Mouse (Mus musculus): ENCODE measurements at regions not wholly inside any gene's neighbourhood (a gene's known extent, or its start where the extent isn't known, plus 50 kb on each side); places are given as distances from the start of the nearest gene placed in this dataset.
"Not testable (repeated sequence)": the region's sequence is repeated elsewhere in the genome, so short reads cannot be mapped to it uniquely, and the experiment has no call there.

GRCm38 (mm10) chr10:69045275-69045674, 106.0 kb upstream of the Rhobtb1 start:
- no peaks in the 10 kb centered on the region for H3K27me3 ChIP-seq (ENCODE audit: control insufficient read depth, insufficient read depth, low read length)
- H3K4me2 ChIP-seq (replicated peaks; ENCODE audit: low read depth, low read length): no peak overlapping the region
- H3K9ac ChIP-seq (ENCODE audit: low read depth, low read length): no peak overlapping the region
- 61% methylated on average over 14 of the region's 14 CpGs for WGBS
- ATAC-seq (ENCODE audit: low FRiP score) (no peak), DNase-seq (ENCODE audit: low spot score) (no peak)
- H3K4me1 ChIP-seq (replicated peaks; ENCODE audit: control insufficient read depth, insufficient read depth, low read length): no peaks in the 10 kb centered on the region
- no peak overlapping the region for H3K4me3 ChIP-seq (ENCODE audit: low read depth, low read length)
- no peaks in the 10 kb centered on the region for H3K9me3 ChIP-seq (ENCODE audit: control insufficient read depth, low read length)
- H3K36me3 ChIP-seq (ENCODE audit: control insufficient read depth, insufficient read depth, low read length): no peaks in the 10 kb centered on the region
- no peak overlapping the region for H3K27ac ChIP-seq (ENCODE audit: low read depth, low read length)

GRCm38 (mm10) chr10:69046008-69046555, 105.2 kb upstream of the Rhobtb1 start:
- WGBS: 50% methylated on average over 10 of the region's 10 CpGs
- Histone ChIP-seq H3K9ac (ENCODE audit: low read depth, low read length) (no peak overlapping the region), H3K36me3 (ENCODE audit: control insufficient read depth, insufficient read depth, low read length) (no peaks in the 10 kb centered on the region), H3K4me1 (replicated peaks; ENCODE audit: control insufficient read depth, insufficient read depth, low read length) (no peaks in the 10 kb centered on the region), H3K4me2 (replicated peaks; ENCODE audit: low read depth, low read length) (no peak overlapping the region), H3K4me3 (ENCODE audit: low read depth, low read length) (no peak overlapping the region), H3K27ac (ENCODE audit: low read depth, low read length) (no peak overlapping the region), H3K9me3 (ENCODE audit: control insufficient read depth, low read length) (no peaks in the 10 kb centered on the region), H3K27me3 (ENCODE audit: control insufficient read depth, insufficient read depth, low read length) (no peaks in the 10 kb centered on the region)
- ATAC-seq (ENCODE audit: low FRiP score) (no peak), DNase-seq (ENCODE audit: low spot score) (no peak)

GRCm38 (mm10) chr10:69078008-69078407, 73.2 kb upstream of the Rhobtb1 start:
- Histone ChIP-seq H3K27ac (ENCODE audit: low read depth, low read length) (no peak overlapping the region), H3K36me3 (ENCODE audit: control insufficient read depth, insufficient read depth, low read length) (no peaks in the 10 kb centered on the region), H3K9ac (ENCODE audit: low read depth, low read length) (no peak overlapping the region), H3K4me3 (ENCODE audit: low read depth, low read length) (no peak overlapping the region), H3K4me1 (replicated peaks; ENCODE audit: control insufficient read depth, insufficient read depth, low read length) (no peaks in the 10 kb centered on the region), H3K4me2 (replicated peaks; ENCODE audit: low read depth, low read length) (no peak overlapping the region), H3K27me3 (ENCODE audit: control insufficient read depth, insufficient read depth, low read length) (no peaks in the 10 kb centered on the region), H3K9me3 (ENCODE audit: control insufficient read depth, low read length) (no peaks in the 10 kb centered on the region)
- 72% methylated on average over 11 of the region's 11 CpGs for WGBS
- no peak for DNase-seq (ENCODE audit: low spot score)
- ATAC-seq (ENCODE audit: low FRiP score): no peak

- H3K27me3 ChIP-seq (ENCODE audit: control insufficient read depth, insufficient read depth, low read length): no peaks in the 10 kb centered on the region
- no peak for ATAC-seq (ENCODE audit: low FRiP score)
- no peak overlapping the region for H3K9ac ChIP-seq (ENCODE audit: low read depth, low read length)
- H3K27ac ChIP-seq (ENCODE audit: low read depth, low read length): no peak overlapping the region
- no peaks in the 10 kb centered on the region for H3K9me3 ChIP-seq (ENCODE audit: control insufficient read depth, low read length)
- H3K4me2 ChIP-seq (replicated peaks; ENCODE audit: low read depth, low read length): no peak overlapping the region
- DNase-seq (ENCODE audit: low spot score): no peak
- H3K4me3 ChIP-seq (ENCODE audit: low read depth, low read length): no peak overlapping the region
- H3K36me3 ChIP-seq (ENCODE audit: control insufficient read depth, insufficient read depth, low read length): no peaks in the 10 kb centered on the region
- no peaks in the 10 kb centered on the region for H3K4me1 ChIP-seq (replicated peaks; ENCODE audit: control insufficient read depth, insufficient read depth, low read length)
- 70% methylated on average over 1 of the region's 1 CpGs for WGBS
Measured at GRCm38 (mm10) chr10:69086184-69086583, 65.0 kb upstream of the Rhobtb1 start.

GRCm38 (mm10) chr10:69091872-69092271, 59.4 kb upstream of the Rhobtb1 start:
- ATAC-seq (ENCODE audit: low FRiP score): no peak
- no peak overlapping the region for H3K27ac ChIP-seq (ENCODE audit: low read depth, low read length)
- no peak for DNase-seq (ENCODE audit: low spot score)
- H3K9me3 ChIP-seq (ENCODE audit: control insufficient read depth, low read length): no peaks in the 10 kb centered on the region
- no peak overlapping the region for H3K9ac ChIP-seq (ENCODE audit: low read depth, low read length)
- no peaks in the 10 kb centered on the region for H3K4me1 ChIP-seq (replicated peaks; ENCODE audit: control insufficient read depth, insufficient read depth, low read length)
- no peaks in the 10 kb centered on the region for H3K36me3 ChIP-seq (ENCODE audit: control insufficient read depth, insufficient read depth, low read length)
- no peaks in the 10 kb centered on the region for H3K27me3 ChIP-seq (ENCODE audit: control insufficient read depth, insufficient read depth, low read length)
- no peak overlapping the region for H3K4me2 ChIP-seq (replicated peaks; ENCODE audit: low read depth, low read length)
- H3K4me3 ChIP-seq (ENCODE audit: low read depth, low read length): no peak overlapping the region
- WGBS: 66% methylated on average over 3 of the region's 3 CpGs

GRCm38 (mm10) chr10:69100021-69100420, 51.2 kb upstream of the Rhobtb1 start:
- H3K9me3 ChIP-seq (ENCODE audit: control insufficient read depth, low read length): no peaks in the 10 kb centered on the region
- no peak overlapping the region for H3K9ac ChIP-seq (ENCODE audit: low read depth, low read length)
- 87% methylated on average over 3 of the region's 3 CpGs for WGBS
- H3K27me3 ChIP-seq (ENCODE audit: control insufficient read depth, insufficient read depth, low read length): no peaks in the 10 kb centered on the region
- H3K4me2 ChIP-seq (replicated peaks; ENCODE audit: low read depth, low read length): no peak overlapping the region
- DNase-seq (ENCODE audit: low spot score) (no peak), ATAC-seq (ENCODE audit: low FRiP score) (no peak)
- H3K4me3 ChIP-seq (ENCODE audit: low read depth, low read length): no peak overlapping the region
- no peaks in the 10 kb centered on the region for H3K4me1 ChIP-seq (replicated peaks; ENCODE audit: control insufficient read depth, insufficient read depth, low read length)
- H3K27ac ChIP-seq (ENCODE audit: low read depth, low read length): no peak overlapping the region
- H3K36me3 ChIP-seq (ENCODE audit: control insufficient read depth, insufficient read depth, low read length): no peaks in the 10 kb centered on the region

- H3K4me3 ChIP-seq (ENCODE audit: low read depth, low read length); H3K4me1 ChIP-seq (replicated peaks; ENCODE audit: control insufficient read depth, insufficient read depth, low read length); H3K27me3 ChIP-seq (ENCODE audit: control insufficient read depth, insufficient read depth, low read length); H3K36me3 ChIP-seq (ENCODE audit: control insufficient read depth, insufficient read depth, low read length); DNase-seq (ENCODE audit: low spot score); H3K9ac ChIP-seq (ENCODE audit: low read depth, low read length); H3K9me3 ChIP-seq (ENCODE audit: control insufficient read depth, low read length); H3K27ac ChIP-seq (ENCODE audit: low read depth, low read length); H3K4me2 ChIP-seq (replicated peaks; ENCODE audit: low read depth, low read length); ATAC-seq (ENCODE audit: low FRiP score): not testable (repeated sequence)
- WGBS: 90% methylated on average over 16 of the region's 16 CpGs
Measured at GRCm38 (mm10) chr10:69100742-69101141, 50.5 kb upstream of the Rhobtb1 start.
